Mouse (Mus musculus) mammary gland, adult 2 months (tissue): ENCODE results near the gene Gp1ba. TPM values are rescaled to one million over a fixed set of nuclear protein-coding genes. Genes with fewer than 3 reads are reported as not detected.

Source experiments
- polyA plus RNA-seq: library from polyadenylated mRNA; depleted of rRNA; stranded (reverse); fragments of >200 nt; gene quantifications from 2 replicates; pipeline ENCODE4 v1.2.3, GENCODE M21; 2012; ENCODE audit warnings: low replicate concordance; rRNA removed

The Gp1ba gene
- 0.09 and 0.17 TPM in 2 replicates for polyA plus RNA-seq

GRCm38 (mm10) chr11:70638714-70639278 is at the start of gene Gp1ba:
Gp1ba (plus strand) TSS chr11:70639122.

GRCm38 (mm10) chr11:70615516-70616093 is 23.3 kb upstream of the Gp1ba start, which contains the start of gene 4930544D05Rik:
4930544D05Rik (plus strand) TSS chr11:70615848.

GRCm38 (mm10) chr11:70619101-70619500 is 19.8 kb upstream of the Gp1ba start, which contains the start of gene Chrne:
Chrne (minus strand) TSS chr11:70619216.

GRCm38 (mm10) chr11:70646691-70647650 is 8.0 kb downstream of the Gp1ba start, which contains the start of the genes Rnf167 and Slc25a11:
Rnf167 (plus strand) TSS chr11:70647235.
Slc25a11 (minus strand) TSS chr11:70647479.

DNA sequence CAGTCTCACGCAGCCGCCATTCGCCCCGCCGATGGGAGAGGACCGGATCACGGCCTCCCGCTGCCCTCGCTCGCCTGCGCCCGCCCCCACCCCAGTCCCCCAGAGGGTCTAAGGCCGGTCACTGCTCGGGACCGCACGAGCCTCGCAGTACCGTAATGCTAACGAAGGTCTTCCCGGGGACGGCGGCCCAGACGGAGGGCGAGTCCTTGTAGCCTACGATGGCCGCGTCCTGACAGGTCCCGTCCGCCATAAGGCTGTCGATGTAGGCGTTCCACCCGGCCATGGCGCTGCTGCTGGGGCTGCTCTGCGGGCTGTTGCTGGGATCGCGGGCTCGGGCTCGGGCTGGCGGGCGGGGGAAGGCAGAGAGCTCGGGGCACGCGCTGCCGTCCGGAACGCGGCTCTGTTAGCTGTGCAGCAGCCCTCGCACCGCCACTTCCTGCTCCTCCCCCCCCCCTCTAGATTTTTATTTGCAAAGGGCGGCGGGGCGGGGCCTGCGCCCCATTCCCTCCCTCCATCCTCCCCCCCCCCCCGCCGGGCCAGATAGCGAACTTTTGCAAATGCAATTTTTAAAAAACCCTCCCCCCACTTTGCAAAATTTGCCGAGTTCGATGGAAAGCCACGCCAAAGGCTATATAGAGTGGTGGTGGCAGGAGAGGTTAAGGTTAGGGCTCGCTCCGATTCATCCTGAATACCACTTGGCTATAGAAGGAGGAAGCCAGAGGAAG is 15.4 kb downstream of the Gp1ba start, which contains the start of gene Pfn1:
Gene Pfn1, minus strand, starts transcription at position 447 of the 725 bp plus-strand sequence.

DNA sequence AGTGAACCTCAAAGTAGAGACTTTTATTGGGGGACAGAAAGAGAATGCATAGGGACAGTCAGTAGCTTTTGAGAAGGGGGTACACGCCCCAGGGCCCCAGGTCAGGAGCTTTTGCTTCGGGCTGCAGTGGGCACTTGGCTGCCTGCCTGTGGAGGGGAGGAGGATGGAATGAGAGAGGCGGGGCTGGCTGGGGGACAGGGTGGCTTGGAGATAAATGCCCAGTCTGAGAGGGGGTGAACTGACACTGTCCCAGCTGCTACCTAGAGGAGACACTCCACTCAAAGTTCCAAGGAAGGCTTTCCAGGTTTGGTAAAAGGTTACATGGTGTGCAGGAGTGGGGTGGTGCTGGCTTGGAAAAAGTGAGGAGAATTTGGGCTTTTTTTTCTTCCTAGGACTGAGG is 18.0 kb downstream of the Gp1ba start, which contains the start of gene Eno3:
Gene Eno3, plus strand, starts transcription at position 239 of the 400 bp plus-strand sequence.

DNA sequence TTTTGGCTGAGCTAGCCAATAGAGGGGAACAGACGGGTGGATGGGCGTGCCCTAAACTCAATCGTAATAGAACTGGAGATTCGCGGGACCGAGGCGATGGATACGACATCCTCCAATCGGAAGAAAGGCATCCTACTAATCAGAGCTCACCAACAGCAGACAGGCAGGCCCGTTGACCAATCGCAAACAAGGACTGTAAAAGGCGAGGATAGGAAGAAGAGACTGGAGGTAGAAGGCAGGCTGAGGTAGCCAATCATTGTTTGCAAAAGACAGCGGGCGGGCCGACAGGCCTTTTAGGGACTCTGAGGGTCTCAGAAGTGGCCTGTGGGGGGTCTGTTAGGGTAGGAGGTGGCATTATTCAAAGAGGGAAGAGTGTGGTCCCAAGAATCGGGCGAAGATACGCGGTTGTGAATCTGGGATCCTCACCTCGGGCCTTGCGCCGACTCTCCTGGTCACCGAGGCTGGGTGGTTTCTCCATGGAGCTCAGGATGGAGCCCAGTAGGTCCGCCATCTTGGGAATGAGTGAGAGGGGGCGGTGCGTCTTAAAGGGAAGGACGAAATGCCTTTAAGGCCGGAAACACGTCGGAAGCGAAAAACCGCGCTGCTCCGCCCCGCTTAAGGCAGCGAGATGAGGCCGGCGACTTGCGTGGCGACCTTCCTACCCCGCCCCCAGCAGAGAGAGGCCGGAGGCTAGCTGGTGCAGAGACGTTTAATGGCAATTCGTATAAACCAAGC is 30.0 kb downstream of the Gp1ba start, which contains the start of gene Spag7:
Gene Spag7, minus strand, starts transcription at position 646 of the 735 bp plus-strand sequence.

DNA sequence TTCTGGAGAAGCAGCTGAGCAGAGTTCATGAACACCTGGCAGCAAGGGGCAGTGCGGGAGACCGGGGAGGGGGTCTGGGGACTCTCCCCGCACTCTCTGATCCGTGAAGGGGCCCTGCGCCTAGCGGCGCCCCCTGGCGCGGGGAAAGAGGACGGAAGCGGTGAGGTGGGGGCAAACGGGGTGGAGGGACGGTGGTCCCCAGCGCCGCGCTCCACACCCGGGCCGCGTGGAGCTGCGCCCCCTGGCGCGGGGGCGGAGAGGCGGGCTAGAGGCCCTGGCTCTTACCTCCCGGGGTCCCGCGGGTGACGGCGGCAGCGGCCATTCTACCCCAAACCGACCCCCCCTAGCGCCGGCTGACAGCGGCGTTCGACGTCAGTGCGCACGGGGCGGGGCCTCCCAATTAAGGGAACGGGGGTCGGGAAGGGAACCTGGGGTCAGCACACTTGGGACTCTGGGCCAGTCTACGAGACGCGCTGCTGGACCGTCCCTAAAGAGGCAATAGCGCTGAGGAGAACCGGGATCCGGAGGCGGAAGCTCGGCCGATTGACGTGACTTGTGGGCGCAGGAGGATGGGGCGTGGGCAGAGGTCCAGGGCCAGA is 48.8 kb downstream of the Gp1ba start, which contains the start of gene Camta2:
Gene Camta2, minus strand, starts transcription at position 505 of the 599 bp plus-strand sequence.

Other genes with a start within 250 kb of the Gp1ba start
- gene Pelp1, start 229.1 kb upstream of the Gp1ba start, polyA plus RNA-seq: 20.5 and 21.3 TPM in 2 replicates
- gene Arrb2, start 206.5 kb upstream of the Gp1ba start, polyA plus RNA-seq: 101 and 115 TPM in 2 replicates
- 18.4 and 20.8 TPM in 2 replicates for gene Med11, start 187.2 kb upstream of the Gp1ba start, polyA plus RNA-seq
- gene Zmynd15, start 179.7 kb upstream of the Gp1ba start, polyA plus RNA-seq: 15.4 and 27.1 TPM in 2 replicates
- 55.8 and 86.0 TPM in 2 replicates for gene Cxcl16, start 179.1 kb upstream of the Gp1ba start, polyA plus RNA-seq
- gene Tm4sf5, start 133.9 kb upstream of the Gp1ba start, polyA plus RNA-seq: 0.94 and 1.3 TPM in 2 replicates
- gene Vmo1, start 124.5 kb upstream of the Gp1ba start, polyA plus RNA-seq: 0.23 TPM in 1 of 2 replicates, not detected in the other
- 0.74 TPM in 1 of 2 replicates, not detected in the other for gene Gltpd2, start 119.9 kb upstream of the Gp1ba start, polyA plus RNA-seq
- 252 and 327 TPM in 2 replicates for gene Psmb6, start 113.8 kb upstream of the Gp1ba start, polyA plus RNA-seq
- not detected in 2 replicates for gene Gm40193, start 106.2 kb upstream of the Gp1ba start, polyA plus RNA-seq
- 28.4 and 44.8 TPM in 2 replicates for gene Pld2, start 99.1 kb upstream of the Gp1ba start, polyA plus RNA-seq
- 64.3 and 105 TPM in 2 replicates for gene Mink1, start 76.2 kb upstream of the Gp1ba start, polyA plus RNA-seq
- gene 4930544D05Rik, start 23.3 kb upstream of the Gp1ba start, polyA plus RNA-seq: not detected in 2 replicates
- gene Chrne, start 19.9 kb upstream of the Gp1ba start, polyA plus RNA-seq: 0.42 and 4.9 TPM in 2 replicates
- 136 and 150 TPM in 2 replicates for gene Rnf167, start 8.1 kb downstream of the Gp1ba start, polyA plus RNA-seq
- 123 and 227 TPM in 2 replicates for gene Slc25a11, start 8.4 kb downstream of the Gp1ba start, polyA plus RNA-seq
- 1,240 and 3,635 TPM in 2 replicates for gene Pfn1, start 15.5 kb downstream of the Gp1ba start, polyA plus RNA-seq
- 11.3 and 926 TPM in 2 replicates for gene Eno3, start 18.1 kb downstream of the Gp1ba start, polyA plus RNA-seq
- gene Spag7, start 30.3 kb downstream of the Gp1ba start, polyA plus RNA-seq: 20.5 and 29.2 TPM in 2 replicates
- gene Camta2, start 49.0 kb downstream of the Gp1ba start, polyA plus RNA-seq: 33.8 and 45.0 TPM in 2 replicates
- 10.5 and 16.7 TPM in 2 replicates for gene Inca1, start 61.0 kb downstream of the Gp1ba start, polyA plus RNA-seq
- 83.1 and 86.5 TPM in 2 replicates for gene Kif1c, start 61.4 kb downstream of the Gp1ba start, polyA plus RNA-seq
- 1.7 and 2.0 TPM in 2 replicates for gene Zfp3, start 125.1 kb downstream of the Gp1ba start, polyA plus RNA-seq
- gene Scimp, start 173.5 kb downstream of the Gp1ba start, polyA plus RNA-seq: 4.0 and 6.2 TPM in 2 replicates
- gene Rabep1, start 205.7 kb downstream of the Gp1ba start, polyA plus RNA-seq: 3.8 and 3.9 TPM in 2 replicates